Mouse (Mus musculus) E14TG2a.4 (cell line): ENCODE data around the gene Zbtb32.

Experiments used
- H3K27me3 ChIP-seq: 2 replicates; pipeline ENCODE4 v1.6.1; 2014; ENCODE audit warnings: low read length, control low read depth; ENCODE audit not compliant: insufficient read depth
- H3K36me3 ChIP-seq: 2 replicates; pipeline ENCODE4 v1.6.1; 2014; ENCODE audit warnings: low read length, control low read depth; ENCODE audit not compliant: insufficient read depth
- H3K4me1 ChIP-seq: replicated peaks from 2 replicates; pipeline ENCODE4 v1.6.1; 2014; ENCODE audit warnings: low read depth, low read length, control low read depth
- H3K4me3 ChIP-seq: replicated peaks from 2 replicates; pipeline ENCODE4 v1.5.1; 2014; ENCODE audit warnings: mild to moderate bottlenecking, low read length
- H3K9me3 ChIP-seq: 2 replicates; pipeline ENCODE4 v1.6.1; 2014; ENCODE audit warnings: low read length, control low read depth
- CTCF ChIP-seq: conservative IDR thresholded peaks from 2 replicates; pipeline ENCODE4 v1.5.1; 2014; ENCODE audit warnings: low read length
- NANOG ChIP-seq: IDR thresholded peaks from 2 replicates; pipeline ENCODE4 v1.6.1; 2014; ENCODE audit warnings: borderline replicate concordance, low read length, mixed read lengths
- POU5F1 ChIP-seq: IDR thresholded peaks from 2 replicates; pipeline ENCODE4 v1.6.1; 2014; ENCODE audit warnings: low read length, borderline replicate concordance

Gene Zbtb32

DNA sequence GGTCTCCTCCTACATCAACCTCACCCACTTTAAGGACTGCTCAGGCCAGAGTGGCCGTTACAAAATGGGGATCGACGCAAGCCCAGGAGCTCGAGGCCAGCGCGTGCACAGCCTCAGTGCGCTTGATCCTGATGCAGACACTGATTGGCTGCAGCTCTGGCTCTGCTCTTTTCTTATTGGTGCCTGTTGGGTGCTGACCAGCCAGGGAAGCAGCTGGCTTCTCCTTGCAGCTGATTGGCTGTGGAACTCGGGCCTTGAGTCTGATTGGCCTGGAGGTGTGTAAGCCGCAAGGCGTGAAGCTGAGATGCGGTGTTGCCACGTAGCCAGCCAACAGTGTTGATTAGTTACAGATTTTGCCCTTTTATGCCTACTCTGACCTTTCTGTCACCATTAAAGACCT, at the start of gene Zbtb32:
Zbtb32 (minus strand) TSS at position 124 of the 400 bp plus-strand sequence.
- no peaks in the 10 kb centered on the region for H3K9me3 ChIP-seq
- H3K4me1 ChIP-seq = peaks cover 80% of the 10 kb centered on the region
- H3K36me3 ChIP-seq = no peaks in the 10 kb centered on the region
- no peak for TF ChIP-seq NANOG
- TF ChIP-seq POU5F1 = no peak
- TF ChIP-seq CTCF = no peak
- H3K4me3 ChIP-seq = peak within 1 kb of the TSS; percentile 65
- H3K27me3 ChIP-seq = peaks cover 6% of the 10 kb centered on the region

DNA sequence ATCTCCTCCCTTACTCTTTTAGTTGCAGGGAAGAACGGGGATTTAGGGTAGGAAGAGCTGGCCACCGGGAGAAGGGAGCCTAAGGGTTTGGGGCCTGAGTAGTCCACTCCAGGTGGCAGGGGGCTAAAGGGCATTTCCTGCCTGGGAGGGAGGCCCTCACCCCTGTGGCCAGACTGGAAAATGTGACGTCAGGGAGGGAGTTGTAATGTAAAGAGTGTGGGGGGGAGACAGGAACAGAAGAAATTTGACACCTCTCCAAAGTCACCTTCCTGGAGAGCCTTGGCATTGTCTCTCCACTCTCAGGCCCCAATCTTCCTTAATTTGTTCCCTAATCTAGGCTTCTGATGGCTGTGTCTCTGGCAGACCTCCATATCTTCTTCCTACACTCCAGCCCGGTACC, 40.4 kb upstream of the Zbtb32 start:
- peaks cover 46% of the 10 kb centered on the region for H3K36me3 ChIP-seq
- TF ChIP-seq POU5F1 (no peak), NANOG (no peak)
- H3K4me3 ChIP-seq = peak overlapping the region; percentile 29; the same call in 1 of the 2 replicates
- no peaks in the 10 kb centered on the region for H3K9me3 ChIP-seq
- H3K4me1 ChIP-seq = peaks cover 48% of the 10 kb centered on the region
- peaks cover 26% of the 10 kb centered on the region for H3K27me3 ChIP-seq

DNA sequence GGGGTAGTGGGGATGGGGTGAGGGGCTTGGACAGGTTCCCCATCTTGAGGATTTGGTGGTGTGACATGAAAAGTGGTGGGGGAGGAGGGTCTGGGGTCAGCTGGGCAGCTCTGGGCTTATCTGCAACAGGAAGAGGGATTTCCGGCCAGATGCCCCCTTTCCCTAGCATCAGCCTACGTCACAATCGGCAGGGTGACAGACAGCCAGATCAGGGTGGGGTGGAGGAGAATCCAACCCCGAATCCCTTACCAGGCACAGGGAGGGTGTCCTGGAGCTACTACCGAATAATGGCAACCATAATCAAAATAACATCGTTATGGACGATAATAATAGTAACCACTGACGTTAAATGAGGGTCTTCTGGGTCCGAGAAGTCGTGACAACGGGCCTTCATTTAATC, 37.7 kb upstream of the Zbtb32 start:
- H3K27me3 ChIP-seq = peaks cover 51% of the 10 kb centered on the region
- H3K36me3 ChIP-seq = peaks cover 19% of the 10 kb centered on the region
- H3K4me3 ChIP-seq = no peak overlapping the region
- TF ChIP-seq CTCF = no peak
- TF ChIP-seq POU5F1 = no peak
- TF ChIP-seq NANOG = no peak
- H3K4me1 ChIP-seq = peaks cover 62% of the 10 kb centered on the region
- no peaks in the 10 kb centered on the region for H3K9me3 ChIP-seq

DNA sequence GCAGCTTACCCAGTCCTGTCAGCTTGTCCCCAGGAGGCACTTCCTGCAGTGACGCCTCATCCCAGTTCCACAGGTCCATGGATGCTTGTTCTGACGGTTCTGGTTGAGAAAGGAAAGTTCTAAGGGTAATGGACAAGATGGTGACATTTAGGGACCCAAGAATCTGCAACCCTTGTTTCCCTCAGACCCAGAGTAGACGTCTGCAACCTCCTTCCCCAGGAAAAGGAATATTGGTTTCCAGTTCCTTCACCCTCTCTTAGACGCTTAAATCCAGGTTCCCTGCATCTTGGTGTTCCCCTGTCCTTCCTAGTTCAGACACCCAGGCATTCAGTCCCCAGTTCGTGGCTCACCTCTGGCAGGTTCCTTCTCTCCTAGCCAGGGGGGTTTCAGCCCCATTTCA, 37.0 kb upstream of the Zbtb32 start, which contains the start of gene Etv2:
Etv2 (minus strand) TSS at position 101 of the 400 bp plus-strand sequence.
- peaks cover 62% of the 10 kb centered on the region for H3K4me1 ChIP-seq
- peaks cover 53% of the 10 kb centered on the region for H3K27me3 ChIP-seq
- peak within 1 kb of the TSS; percentile 66 for H3K4me3 ChIP-seq
- no peaks in the 10 kb centered on the region for H3K9me3 ChIP-seq
- no peak for TF ChIP-seq CTCF
- TF ChIP-seq POU5F1 = no peak
- no peak for TF ChIP-seq NANOG
- peaks cover 12% of the 10 kb centered on the region for H3K36me3 ChIP-seq

DNA sequence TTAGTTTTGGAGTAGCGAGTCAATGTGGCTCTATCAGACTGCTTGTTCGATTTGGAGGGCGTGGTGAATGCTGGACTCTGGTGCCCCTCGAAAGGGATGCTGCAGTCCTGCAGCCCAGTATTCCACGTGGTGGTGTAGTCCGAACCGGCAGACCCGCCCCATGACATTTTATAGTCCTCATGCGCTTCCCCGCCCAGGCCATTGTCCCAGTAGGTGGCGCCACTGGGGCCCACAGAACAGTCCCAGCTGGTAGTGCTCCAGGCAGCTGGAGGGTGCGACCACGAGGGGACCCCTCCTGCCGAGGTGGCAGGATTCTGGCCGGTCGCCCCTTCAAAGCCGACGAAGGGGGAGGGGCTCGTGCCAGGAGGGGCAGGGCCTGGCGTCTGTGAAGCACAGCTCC, 35.9 kb upstream of the Zbtb32 start:
- TF ChIP-seq POU5F1 (no peak), CTCF (peak; percentile 72), NANOG (no peak)

DNA sequence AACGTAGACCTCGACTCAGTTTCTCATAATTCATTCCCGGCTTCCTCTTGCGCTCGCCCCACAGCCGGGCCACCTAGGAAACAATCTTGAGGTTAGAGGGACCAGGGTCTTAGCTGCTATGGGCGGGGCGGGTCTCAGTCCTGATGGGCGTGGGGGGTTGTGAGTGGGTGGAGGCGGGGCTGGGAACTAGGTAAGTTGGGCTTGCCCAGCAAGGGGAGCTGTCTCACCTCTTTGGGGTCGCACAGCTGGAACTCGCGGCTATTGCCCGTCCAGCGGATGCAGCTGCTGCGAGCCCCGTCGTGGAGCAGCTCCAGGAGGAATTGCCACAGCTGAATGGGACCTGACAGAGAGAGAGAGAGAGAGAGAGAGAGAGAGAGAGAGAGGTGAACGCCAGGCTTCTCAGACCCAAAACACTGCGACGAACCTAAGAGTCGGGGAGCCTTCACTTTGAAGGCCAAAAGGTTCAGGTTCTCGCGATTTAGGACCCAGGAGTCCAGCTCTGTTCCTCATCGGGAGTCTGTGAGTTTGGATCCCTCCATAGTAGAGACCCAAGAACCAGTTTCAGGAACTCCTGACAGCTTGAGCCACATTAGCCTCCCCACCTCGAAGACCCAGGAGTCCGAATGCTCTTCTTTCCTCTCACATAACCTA, 35.2 kb upstream of the Zbtb32 start:
- Histone ChIP-seq H3K4me3 (peak overlapping the region; percentile 66), H3K27me3 (peaks cover 53% of the 10 kb centered on the region), H3K36me3 (no peaks in the 10 kb centered on the region), H3K9me3 (no peaks in the 10 kb centered on the region), H3K4me1 (peaks cover 46% of the 10 kb centered on the region)
- TF ChIP-seq CTCF (no peak), NANOG (no peak), POU5F1 (no peak)

More for the DNA sequence above, 35.9 kb upstream of the Zbtb32 start:
- Histone ChIP-seq H3K27me3 (peaks cover 53% of the 10 kb centered on the region), H3K4me3 (peak overlapping the region; percentile 66), H3K4me1 (peaks cover 53% of the 10 kb centered on the region), H3K36me3 (peaks cover 2% of the 10 kb centered on the region; the same call in 1 of the 2 replicates), H3K9me3 (no peaks in the 10 kb centered on the region)

DNA sequence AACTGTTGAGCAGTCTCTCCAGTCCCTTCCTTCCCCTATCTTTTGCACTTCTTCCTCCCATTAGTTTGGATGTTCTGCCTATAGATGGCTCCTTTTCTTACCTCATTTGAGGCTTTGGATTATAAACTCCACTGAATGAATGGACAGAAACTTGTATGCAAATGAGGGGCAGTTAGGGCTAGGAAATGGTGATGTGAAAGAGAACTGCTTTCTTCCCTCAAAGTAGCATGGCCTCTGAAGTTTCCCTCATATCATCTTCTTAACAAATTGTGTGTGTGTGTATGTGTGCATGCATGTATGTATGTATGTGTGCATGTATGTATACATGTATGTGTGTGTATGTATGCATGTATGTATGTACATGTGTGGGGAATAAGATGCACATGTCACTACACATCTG, 30.3 kb upstream of the Zbtb32 start:
- no peak overlapping the region for H3K4me3 ChIP-seq
- peaks cover 9% of the 10 kb centered on the region for H3K36me3 ChIP-seq
- H3K27me3 ChIP-seq = peaks cover 26% of the 10 kb centered on the region
- no peaks in the 10 kb centered on the region for H3K9me3 ChIP-seq
- peaks cover 40% of the 10 kb centered on the region for H3K4me1 ChIP-seq
- TF ChIP-seq CTCF (no peak), POU5F1 (no peak), NANOG (no peak)

DNA sequence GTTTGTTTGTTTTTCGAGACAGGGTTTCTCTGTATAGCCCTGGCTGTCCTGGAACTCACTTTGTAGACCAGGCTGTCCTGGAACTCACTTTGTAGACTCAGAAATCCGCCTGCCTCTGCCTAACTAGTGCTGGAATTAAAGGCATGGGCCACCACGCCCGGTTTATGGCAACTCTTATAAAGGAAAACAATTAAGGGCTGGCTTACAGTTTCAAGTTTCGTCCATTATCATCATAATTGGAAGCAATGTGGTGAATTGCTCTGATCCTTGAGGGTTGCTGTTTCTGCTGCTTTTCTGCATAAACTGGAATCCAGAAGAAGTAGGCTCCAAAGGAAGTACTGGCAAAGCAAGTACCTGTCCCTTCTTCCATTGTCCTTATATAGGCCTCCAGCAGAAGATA, 27.9 kb upstream of the Zbtb32 start:
- no peaks in the 10 kb centered on the region for H3K9me3 ChIP-seq
- H3K36me3 ChIP-seq = peaks cover 31% of the 10 kb centered on the region
- H3K27me3 ChIP-seq = peaks cover 3% of the 10 kb centered on the region
- H3K4me3 ChIP-seq = peak overlapping the region; percentile 96
- peaks cover 47% of the 10 kb centered on the region for H3K4me1 ChIP-seq
- TF ChIP-seq NANOG = peak; percentile 23; the same call in 1 of the 2 replicates
- no peak; the same call in 1 of the 2 replicates for TF ChIP-seq CTCF
